In genomic region chr16:4500598-4501385, GRCm38 (mm10) we compare ENCODE assay signal across 11 mouse cellular contexts. TPM values are rescaled to one million over a fixed set of nuclear protein-coding genes. Genes with fewer than 3 reads are reported as not detected.
A peak's percentile ranks its signal among the peaks of the same experiment; 100 is the strongest.
DNase-seq lines count a peak whose midpoint lies in the region; ATAC-seq lines count a peak whose summit lies in the region.
"Had no signal": no experiment of that assay in that cellular context is flagged by ENCODE, and none has a peak within 500 bp of the region (broad histone marks: within the 10 kb centered on the region; RNA-seq: fewer than 3 reads in every experiment).

No protein-coding gene starts in this region.

- H3K4me3 ChIP-seq in kidney, embryonic 15.5 days (replicated peaks): no peak overlapping the region
- no peak overlapping the region for H3K4me3 ChIP-seq in heart, embryonic 13.5 days
- no peak overlapping the region for H3K4me3 ChIP-seq in forebrain, embryonic 15.5 days
- H3K4me3 ChIP-seq: intestine, embryonic 15.5 days; limb, embryonic 12.5 days; midbrain, embryonic 12.5 days had no signal

- no peaks in the 10 kb centered on the region for H3K36me3 ChIP-seq in kidney, embryonic 15.5 days
- H3K36me3 ChIP-seq in heart, embryonic 13.5 days: peaks cover 43% of the 10 kb centered on the region
- H3K36me3 ChIP-seq in forebrain, embryonic 15.5 days: no peaks in the 10 kb centered on the region
- H3K36me3 ChIP-seq: intestine, embryonic 15.5 days; limb, embryonic 12.5 days; midbrain, embryonic 12.5 days had no signal

- H3K27me3 ChIP-seq in kidney, embryonic 15.5 days: no peaks in the 10 kb centered on the region
- no peaks in the 10 kb centered on the region for H3K27me3 ChIP-seq in heart, embryonic 13.5 days (replicated peaks)
- no peaks in the 10 kb centered on the region for H3K27me3 ChIP-seq in forebrain, embryonic 15.5 days
- H3K27me3 ChIP-seq: intestine, embryonic 15.5 days; limb, embryonic 12.5 days; midbrain, embryonic 12.5 days had no signal

- peak; percentile 55 to 58 for DNase-seq in kidney, postnatal 36 days
- peak; percentile 30 for DNase-seq in brain, adult 2 months (ENCODE audit: low read depth, low spot score)
- DNase-seq in spleen, adult 12 weeks (ENCODE audit: low spot score): peak; percentile 10
- no peak for DNase-seq in urinary bladder, postnatal 4 days (ENCODE audit: low spot score in 2 of 2)
- DNase-seq in yolk sac, embryonic 10.5 days (ENCODE audit: low spot score): no peak

- H3K4me2 ChIP-seq in kidney, embryonic 15.5 days: no peak overlapping the region
- no peak overlapping the region for H3K4me2 ChIP-seq in heart, embryonic 13.5 days
- H3K4me2 ChIP-seq in forebrain, embryonic 15.5 days (replicated peaks): no peak overlapping the region
- H3K4me2 ChIP-seq: intestine, embryonic 15.5 days; limb, embryonic 12.5 days; midbrain, embryonic 12.5 days had no signal

- H3K27ac ChIP-seq in kidney, embryonic 15.5 days: no peak overlapping the region
- H3K27ac ChIP-seq in heart, embryonic 13.5 days (replicated peaks): peak overlapping the region; percentile 82
- no peak overlapping the region for H3K27ac ChIP-seq in forebrain, embryonic 15.5 days (replicated peaks)
- H3K27ac ChIP-seq: intestine, embryonic 15.5 days; limb, embryonic 12.5 days; midbrain, embryonic 12.5 days had no signal

- H3K9me3 ChIP-seq in kidney, embryonic 15.5 days (replicated peaks): no peaks in the 10 kb centered on the region
- no peaks in the 10 kb centered on the region for H3K9me3 ChIP-seq in heart, embryonic 13.5 days
- H3K9me3 ChIP-seq in forebrain, embryonic 15.5 days: no peaks in the 10 kb centered on the region
- H3K9me3 ChIP-seq: intestine, embryonic 15.5 days; limb, embryonic 12.5 days; midbrain, embryonic 12.5 days had no signal

- 82% methylated on average over 8 of the region's 8 CpGs for WGBS in kidney, embryonic 15.5 days
- 72% methylated on average over 8 of the region's 8 CpGs for WGBS in heart, embryonic 13.5 days
- 83% methylated on average over 8 of the region's 8 CpGs for WGBS in forebrain, embryonic 15.5 days

- H3K4me1 ChIP-seq in kidney, embryonic 15.5 days: peaks cover 13% of the 10 kb centered on the region
- H3K4me1 ChIP-seq in heart, embryonic 13.5 days: peaks cover 70% of the 10 kb centered on the region
- no peaks in the 10 kb centered on the region for H3K4me1 ChIP-seq in forebrain, embryonic 15.5 days
- H3K4me1 ChIP-seq: midbrain, embryonic 12.5 days had no signal

- no peak overlapping the region for H3K9ac ChIP-seq in kidney, embryonic 15.5 days
- H3K9ac ChIP-seq in heart, embryonic 13.5 days: peak overlapping the region; percentile 65
- H3K9ac ChIP-seq in forebrain, embryonic 15.5 days (replicated peaks): no peak overlapping the region
- H3K9ac ChIP-seq: intestine, embryonic 15.5 days; limb, embryonic 12.5 days; midbrain, embryonic 12.5 days had no signal

- ATAC-seq in kidney, embryonic 15.5 days (replicated peaks; ENCODE audit: low FRiP score): no peak
- ATAC-seq in heart, embryonic 13.5 days (ENCODE audit: extremely low read depth, insufficient number of reproducible peaks, low FRiP score, low TSS enrichment): peak; percentile 39; the same call in 1 of the 2 replicates
- ATAC-seq in forebrain, embryonic 15.5 days (replicated peaks): no peak

RNA-seq across cellular contexts. Expression of gene Srl, which starts 40.8 kb away (rescaled TPM):
- polyA plus RNA-seq in kidney, embryonic 15.5 days (2015; fragmentation: Nextera tagmentation; extraction: Ambion mirVana): 19.2 and 23.8 TPM in 2 replicates
- 177 and 181 TPM in 2 replicates for polyA plus RNA-seq in heart, embryonic 13.5 days (2015; fragmentation: Nextera tagmentation; extraction: Ambion mirVana)
- polyA plus RNA-seq in forebrain, embryonic 15.5 days (2015; fragmentation: Nextera tagmentation; extraction: Ambion mirVana): 40.1 and 40.2 TPM in 2 replicates

RNA-seq across cellular contexts. Expression of gene Tfap4, which starts 58.9 kb away (rescaled TPM):
- polyA plus RNA-seq in kidney, embryonic 15.5 days (2015; fragmentation: Nextera tagmentation; extraction: Ambion mirVana): 24.6 and 25.7 TPM in 2 replicates
- polyA plus RNA-seq in heart, embryonic 13.5 days (2015; fragmentation: Nextera tagmentation; extraction: Ambion mirVana): 6.3 and 7.7 TPM in 2 replicates
- polyA plus RNA-seq in forebrain, embryonic 15.5 days (2015; fragmentation: Nextera tagmentation; extraction: Ambion mirVana): 14.3 and 15.2 TPM in 2 replicates

Comparison
In these comparisons a context has a peak if more than half of its experiments do, and no peak if none do; other contexts are left out.
1. DNase-seq: peak in kidney, postnatal 36 days (2 of 2), brain, adult 2 months (single experiment) and spleen, adult 12 weeks (single experiment); none in urinary bladder, postnatal 4 days (0 of 2) and yolk sac, embryonic 10.5 days (single experiment).